9 mouse cellular contexts compared by ENCODE assay signal in genomic region chr10:79649070-79649751, GRCm38 (mm10). TPM values are rescaled to one million over a fixed set of nuclear protein-coding genes. Genes with fewer than 3 reads are reported as not detected.
DNase-seq lines count a peak whose midpoint lies in the region; ATAC-seq and TF ChIP-seq lines count a peak whose summit lies in the region.
"Had no signal": no experiment of that assay in that cellular context is flagged by ENCODE, and none has a peak within 500 bp of the region (broad histone marks: within the 10 kb centered on the region; RNA-seq: fewer than 3 reads in every experiment).

No protein-coding gene starts in this region.

- H3K4me1 ChIP-seq in MEL (ENCODE audit: control insufficient read depth in 1 of 2, insufficient read depth in 2 of 2, low read length in 2 of 2), result no peaks in the 10 kb centered on the region
- no peaks in the 10 kb centered on the region for H3K4me1 ChIP-seq in lung, postnatal 0 days (ENCODE audit: insufficient read depth, low read depth, low read length)
- H3K4me1 ChIP-seq: limb, embryonic 15.5 days had no signal

- no peaks in the 10 kb centered on the region for H3K9me3 ChIP-seq in MEL (replicated peaks; ENCODE audit: insufficient read depth, low read length)
- no peaks in the 10 kb centered on the region for H3K9me3 ChIP-seq in lung, postnatal 0 days (ENCODE audit: low read length)
- H3K9me3 ChIP-seq: limb, embryonic 15.5 days had no signal

- peak; percentile 63 for TF ChIP-seq RAD21 in MEL (IDR thresholded peaks at IDR 0.05; ENCODE audit: low read depth, low read length)

- peak; percentile 74 for DNase-seq in MEL (ENCODE audit: low read depth, low spot score)
- peak; percentile 89 for DNase-seq in brain, adult 2 months (ENCODE audit: low read depth, low spot score)
- peak; percentile 39 for DNase-seq in large intestine, adult 2 months (ENCODE audit: low read depth, low spot score)
- peak; percentile 62 for DNase-seq in lung, postnatal 0 days (ENCODE audit: low spot score)
- peak; percentile 82 for DNase-seq in retina, postnatal 1 day
- peak; percentile 58 to 65 for DNase-seq in urinary bladder, postnatal 36 days (ENCODE audit: low spot score in 2 of 2)

- no peaks in the 10 kb centered on the region for H3K36me3 ChIP-seq in MEL (ENCODE audit: control insufficient read depth in 1 of 2, insufficient read depth in 2 of 2, low read length in 2 of 2)
- H3K36me3 ChIP-seq in lung, postnatal 0 days (ENCODE audit: insufficient read depth, low read length), result no peaks in the 10 kb centered on the region
- H3K36me3 ChIP-seq: limb, embryonic 15.5 days had no signal

- 24% methylated on average over 7 of the region's 7 CpGs for WGBS in large intestine, adult 2 months
- WGBS in lung, postnatal 0 days, result 27% methylated on average over 7 of the region's 7 CpGs

- TF ChIP-seq EP300 in MEL (IDR thresholded peaks at IDR 0.05; ENCODE audit: low read depth in 1 of 2, low read length in 2 of 2), result no peak
- TF ChIP-seq EP300 in lung, postnatal 0 days (IDR thresholded peaks at IDR 0.05), result no peak

- TF ChIP-seq POLR2A in MEL (IDR thresholded peaks at IDR 0.05; ENCODE audit: control insufficient read depth in 1 of 2, insufficient read depth in 1 of 2, low read depth in 1 of 2, low read length in 2 of 2, poor library complexity in 1 of 2), result no peak

- TF ChIP-seq CTCF in MEL (IDR thresholded peaks at IDR 0.05 in 2 of 3, conservative IDR thresholded peaks at IDR 0.05 in 1 of 3; ENCODE audit: control insufficient read depth in 1 of 3, insufficient read depth in 1 of 3, low read depth in 2 of 3, low read length in 3 of 3, poor library complexity in 1 of 3, severe bottlenecking in 1 of 3), result peak; percentile 90 to 96 (median 96)
- peak; percentile 95 for TF ChIP-seq CTCF in lung, postnatal 0 days (IDR thresholded peaks at IDR 0.05)

- no peaks in the 10 kb centered on the region for H3K79me2 ChIP-seq in MEL (ENCODE audit: control insufficient read depth, insufficient read depth, low read length, poor library complexity)

- H3K4me3 ChIP-seq in MEL (ENCODE audit: control insufficient read depth in 1 of 2, insufficient read depth in 1 of 2, low read depth in 2 of 2, low read length in 2 of 2), result no peak overlapping the region
- no peak overlapping the region for H3K4me3 ChIP-seq in lung, postnatal 0 days (ENCODE audit: low read depth, low read length)
- H3K4me3 ChIP-seq: limb, embryonic 15.5 days had no signal

- ATAC-seq in erythroid progenitor cell, adult 5-6 weeks (replicated peaks; ENCODE audit: low FRiP score, poor library complexity, severe bottlenecking), result 0 out of 2 replicates have a peak, but pooled peaks have one; percentile 60
- peak; percentile 76 to 86 for ATAC-seq in hematopoietic stem cell, adult 5-6 weeks (replicated peaks in 1 of 2; ENCODE audit: insufficient read depth in 1 of 2, low FRiP score in 2 of 2, low TSS enrichment in 1 of 2, low read depth in 1 of 2, poor library complexity in 2 of 2, severe bottlenecking in 2 of 2)
- peak; percentile 49; the same call in 1 of the 2 replicates for ATAC-seq in lung, postnatal 0 days

- H3K27me3 ChIP-seq in MEL (ENCODE audit: control insufficient read depth in 1 of 2, insufficient read depth in 2 of 2, low read length in 2 of 2), result peaks cover 0 to 1% of the 10 kb centered on the region in 2 experiments; a peak in 1 of 4 replicates
- no peaks in the 10 kb centered on the region for H3K27me3 ChIP-seq in lung, postnatal 0 days (replicated peaks; ENCODE audit: insufficient read depth, low read length)

- H3K27ac ChIP-seq in MEL (ENCODE audit: control insufficient read depth, low read depth, low read length), result no peak overlapping the region
- H3K27ac ChIP-seq in lung, postnatal 0 days (ENCODE audit: low read length), result no peak overlapping the region
- H3K27ac ChIP-seq: limb, embryonic 15.5 days had no signal

- H3K9ac ChIP-seq in MEL (ENCODE audit: control insufficient read depth, low read depth, low read length, poor library complexity, severe bottlenecking), result no peak overlapping the region
- no peak overlapping the region for H3K9ac ChIP-seq in lung, postnatal 0 days (replicated peaks; ENCODE audit: low read depth)
- H3K9ac ChIP-seq: limb, embryonic 15.5 days had no signal

- no peak overlapping the region for H3K4me2 ChIP-seq in lung, postnatal 0 days (replicated peaks; ENCODE audit: low read depth, low read length)
- H3K4me2 ChIP-seq: limb, embryonic 15.5 days had no signal

TF ChIP-seq in MEL, 35 proteins besides CTCF, POLR2A, EP300 and RAD21 (continues in another document):
- no peak for TF ChIP-seq USF1 (IDR thresholded peaks at IDR 0.05; ENCODE audit: low read depth, low read length)
- no peak for TF ChIP-seq ELF1 (IDR thresholded peaks at IDR 0.05; ENCODE audit: low read depth, low read length)
- TF ChIP-seq TBP (IDR thresholded peaks at IDR 0.05; ENCODE audit: low read depth, low read length), result no peak
- no peak; the same call in 1 of the 2 replicates for TF ChIP-seq ZNF384 (IDR thresholded peaks at IDR 0.05; ENCODE audit: low read depth, low read length)
- no peak for TF ChIP-seq E2F4 (IDR thresholded peaks at IDR 0.05; ENCODE audit: borderline replicate concordance, low read depth, low read length)
- no peak for TF ChIP-seq ZMIZ1 (IDR thresholded peaks at IDR 0.05; ENCODE audit: low read depth, low read length)
- no peak for TF ChIP-seq POLR2AphosphoS5 (IDR thresholded peaks at IDR 0.05; ENCODE audit: borderline replicate concordance, low read depth, low read length)
- TF ChIP-seq POLR2AphosphoS2 (IDR thresholded peaks at IDR 0.05; ENCODE audit: low read length), result no peak
- TF ChIP-seq MYB (IDR thresholded peaks at IDR 0.05; ENCODE audit: low read depth, low read length), result no peak
- no peak for TF ChIP-seq ETS1 (IDR thresholded peaks at IDR 0.05; ENCODE audit: low read depth, low read length)
- TF ChIP-seq TCF12 (IDR thresholded peaks at IDR 0.05; ENCODE audit: low read depth, low read length), result no peak
- TF ChIP-seq MYC (IDR thresholded peaks at IDR 0.05; ENCODE audit: low read depth, low read length), result 0 out of 2 replicates have a peak, but pooled peaks have one; percentile 36
- no peak for TF ChIP-seq CHD2 (IDR thresholded peaks at IDR 0.05; ENCODE audit: low read length)
- TF ChIP-seq SMC3 (IDR thresholded peaks at IDR 0.05; ENCODE audit: low read depth, low read length), result peak; percentile 96
- TF ChIP-seq NRF1 (IDR thresholded peaks at IDR 0.05; ENCODE audit: insufficient read depth, low read depth, low read length, poor library complexity, severe bottlenecking), result no peak
- TF ChIP-seq NELFE (IDR thresholded peaks at IDR 0.05; ENCODE audit: low read depth, low read length), result no peak

RNA-seq across cellular contexts. Expression of gene Odf3l2, which starts 3.7 kb away (rescaled TPM):
- not detected in 2 replicates for total RNA-seq in MEL (2012; rRNA removed)
- not detected for polyA plus RNA-seq in MEL (2012; ENCODE audit: insufficient read depth in 1 of 2, insufficient read length in 2 of 2, low read depth in 1 of 2, low replicate concordance in 2 of 2, missing spikeins in 1 of 2)
- not detected in 2 replicates for total RNA-seq in erythroid progenitor cell, adult 5-6 weeks (2015; ENCODE audit: low replicate concordance)
- total RNA-seq in erythroid progenitor cell, adult 5-6 weeks (2017; ENCODE audit: low replicate concordance), result not detected in 2 replicates
- total RNA-seq in hematopoietic stem cell, adult 5-6 weeks (2017), result not detected in 2 replicates
- polyA plus RNA-seq in large intestine, adult 2 months (2012; rRNA removed), result 0.06 TPM in 1 of 2 replicates, not detected in the other
- polyA plus RNA-seq in lung, postnatal 0 days (2015; fragmentation: Nextera tagmentation; extraction: Ambion mirVana), result not detected in 2 replicates

RNA-seq across cellular contexts. Expression of gene Shc2, which starts 11.5 kb away (rescaled TPM):
- not detected in 2 replicates for total RNA-seq in MEL (2012; rRNA removed)
- not detected for polyA plus RNA-seq in MEL (2012; ENCODE audit: insufficient read depth in 1 of 2, insufficient read length in 2 of 2, low read depth in 1 of 2, low replicate concordance in 2 of 2, missing spikeins in 1 of 2)
- not detected in 2 replicates for total RNA-seq in erythroid progenitor cell, adult 5-6 weeks (2015; ENCODE audit: low replicate concordance)
- total RNA-seq in erythroid progenitor cell, adult 5-6 weeks (2017; ENCODE audit: low replicate concordance), result not detected in 2 replicates
- not detected in 2 replicates for total RNA-seq in hematopoietic stem cell, adult 5-6 weeks (2017)
- polyA plus RNA-seq in large intestine, adult 2 months (2012; rRNA removed), result 1.4 and 1.9 TPM in 2 replicates
- 1.1 and 1.3 TPM in 2 replicates for polyA plus RNA-seq in lung, postnatal 0 days (2015; fragmentation: Nextera tagmentation; extraction: Ambion mirVana)

RNA-seq across cellular contexts. Expression of gene Madcam1, which starts 15.1 kb away (rescaled TPM):
- not detected in 2 replicates for total RNA-seq in MEL (2012; rRNA removed)
- polyA plus RNA-seq in MEL (2012; ENCODE audit: insufficient read depth in 1 of 2, insufficient read length in 2 of 2, low read depth in 1 of 2, low replicate concordance in 2 of 2, missing spikeins in 1 of 2), result not detected
- total RNA-seq in erythroid progenitor cell, adult 5-6 weeks (2015; ENCODE audit: low replicate concordance), result not detected in 2 replicates
- not detected in 2 replicates for total RNA-seq in erythroid progenitor cell, adult 5-6 weeks (2017; ENCODE audit: low replicate concordance)
- total RNA-seq in hematopoietic stem cell, adult 5-6 weeks (2017), result not detected in 2 replicates
- 13.9 and 17.1 TPM in 2 replicates for polyA plus RNA-seq in large intestine, adult 2 months (2012; rRNA removed)
- polyA plus RNA-seq in lung, postnatal 0 days (2015; fragmentation: Nextera tagmentation; extraction: Ambion mirVana), result not detected in 2 replicates

RNA-seq across cellular contexts. Expression of gene Tpgs1, which starts 20.0 kb away (rescaled TPM):
- 17.7 and 23.5 TPM in 2 replicates for total RNA-seq in MEL (2012; rRNA removed)
- 10 to 100 TPM in 1 of 2 experiments, not detected in 1; 48.0 TPM for polyA plus RNA-seq in MEL (2012; ENCODE audit: insufficient read depth in 1 of 2, insufficient read length in 2 of 2, low read depth in 1 of 2, low replicate concordance in 2 of 2, missing spikeins in 1 of 2)
- total RNA-seq in erythroid progenitor cell, adult 5-6 weeks (2015; ENCODE audit: low replicate concordance), result 12.2 and 15.9 TPM in 2 replicates
- 1.9 and 8.3 TPM in 2 replicates for total RNA-seq in erythroid progenitor cell, adult 5-6 weeks (2017; ENCODE audit: low replicate concordance)
- 0.50 and 7.2 TPM in 2 replicates for total RNA-seq in hematopoietic stem cell, adult 5-6 weeks (2017)
- 43.3 and 49.2 TPM in 2 replicates for polyA plus RNA-seq in large intestine, adult 2 months (2012; rRNA removed)
- 64.6 and 71.2 TPM in 2 replicates for polyA plus RNA-seq in lung, postnatal 0 days (2015; fragmentation: Nextera tagmentation; extraction: Ambion mirVana)

RNA-seq across cellular contexts. Expression of gene Cdc34, which starts 32.8 kb away (rescaled TPM):
- total RNA-seq in MEL (2012; rRNA removed), result 288 and 318 TPM in 2 replicates
- 100 to 1,000 TPM; 417 to 422 TPM for polyA plus RNA-seq in MEL (2012; ENCODE audit: insufficient read depth in 1 of 2, insufficient read length in 2 of 2, low read depth in 1 of 2, low replicate concordance in 2 of 2, missing spikeins in 1 of 2)
- 42.2 and 66.7 TPM in 2 replicates for total RNA-seq in erythroid progenitor cell, adult 5-6 weeks (2015; ENCODE audit: low replicate concordance)
- total RNA-seq in erythroid progenitor cell, adult 5-6 weeks (2017; ENCODE audit: low replicate concordance), result 82.7 and 87.2 TPM in 2 replicates
- 64.2 and 65.0 TPM in 2 replicates for total RNA-seq in hematopoietic stem cell, adult 5-6 weeks (2017)
- 178 and 188 TPM in 2 replicates for polyA plus RNA-seq in large intestine, adult 2 months (2012; rRNA removed)
- 52.7 and 64.3 TPM in 2 replicates for polyA plus RNA-seq in lung, postnatal 0 days (2015; fragmentation: Nextera tagmentation; extraction: Ambion mirVana)

Comparison
In these comparisons a context has a peak if more than half of its experiments do, and no peak if none do; other contexts are left out.
1. DNase-seq: peak in every context shown above with its lines; median percentile 89 in brain, adult 2 months; 82 in retina, postnatal 1 day; 74 in MEL; 62 in lung, postnatal 0 days; 62 in urinary bladder, postnatal 36 days; 39 in large intestine, adult 2 months.